Mouse (Mus musculus) lung, embryonic 14.5 days (tissue): ENCODE measurements at regions not wholly inside any gene's neighbourhood (a gene's known extent, or its start where the extent isn't known, plus 50 kb on each side); places are given as distances from the start of the nearest gene placed in this dataset.

Experiments
- ATAC-seq: fragments of 200-750 bp; cut with Nextera tagmentation; 2 replicates; pipeline ENCODE4 v1.8.0; 2017; ENCODE audit warnings: mild to moderate bottlenecking, moderate TSS enrichment, moderate library complexity; ENCODE audit not compliant: insufficient read depth
- DNase-seq: peaks from one replicate; pipeline ENCODE4 v3.0.0-alpha.2; 2015
- H3K27ac ChIP-seq: fragments of 300-500 bp; sonication (generic); 2 replicates; pipeline ENCODE4 v1.5.1; 2014; ENCODE audit warnings: low read depth, mild to moderate bottlenecking, moderate library complexity
- H3K27me3 ChIP-seq: fragments of 300-500 bp; sonication (generic); 2 replicates; pipeline ENCODE4 v1.6.1; 2014; ENCODE audit warnings: low read length, control low read depth; ENCODE audit not compliant: insufficient read depth
- H3K36me3 ChIP-seq: fragments of 300-500 bp; sonication (generic); 2 replicates; pipeline ENCODE4 v1.6.1; 2014; ENCODE audit warnings: control low read depth; ENCODE audit not compliant: insufficient read depth
- H3K4me1 ChIP-seq: fragments of 300-500 bp; sonication (generic); 2 replicates; pipeline ENCODE4 v1.6.1; 2014; ENCODE audit warnings: antibody characterized with exemption, control low read depth; ENCODE audit not compliant: insufficient read depth
- H3K4me2 ChIP-seq: fragments of 300-500 bp; sonication (generic); 2 replicates; pipeline ENCODE4 v1.6.1; 2014; ENCODE audit warnings: mild to moderate bottlenecking
- H3K4me3 ChIP-seq: fragments of 300-500 bp; sonication (generic); 2 replicates; pipeline ENCODE4 v1.5.1; 2014; ENCODE audit warnings: low read depth, low read length
- H3K9ac ChIP-seq: fragments of 300-500 bp; sonication (generic); 2 replicates; pipeline ENCODE4 v1.6.1; 2014
- H3K9me3 ChIP-seq: fragments of 300-500 bp; sonication (generic); 2 replicates; pipeline ENCODE4 v1.6.1; 2016; ENCODE audit warnings: low read depth, low read length, control low read depth
- CTCF ChIP-seq: IDR thresholded peaks from 2 replicates; pipeline ENCODE4 v1.5.1; 2016; ENCODE audit warnings: antibody characterized with exemption, low read depth
- WGBS: fragments of 180-500 bp; shearing (Covaris S2); extraction: QIAGEN DNeasy Blood & Tissue Kit; methylation state at CpG from one replicate; pipeline ENCODE4 v1.1.7; 2014; 5-methylcytosine and 5-hydroxymethylcytosine counted together

GRCm38 (mm10) chr15:33758771-33759170 lies 598.9 kb downstream of the 9430069I07Rik start:
- TF ChIP-seq CTCF: no peak
- no peaks in the 10 kb centered on the region for H3K36me3 ChIP-seq
- no peak overlapping the region for H3K4me2 ChIP-seq
- ATAC-seq (no peak), DNase-seq (no peak)
- no peaks in the 10 kb centered on the region for H3K27me3 ChIP-seq
- H3K9ac ChIP-seq: no peak overlapping the region
- no peaks in the 10 kb centered on the region for H3K4me1 ChIP-seq
- WGBS: 86% methylated on average over 1 of the region's 1 CpGs
- H3K27ac ChIP-seq: no peak overlapping the region
- no peak overlapping the region for H3K4me3 ChIP-seq
- no peaks in the 10 kb centered on the region for H3K9me3 ChIP-seq
